23 mouse cellular contexts compared by ENCODE assay signal in genomic region chr17:7262620-7263019, GRCm38 (mm10).
A peak's percentile ranks its signal among the peaks of the same experiment; 100 is the strongest.
DNase-seq lines count a peak whose midpoint lies in the region; ATAC-seq and TF ChIP-seq lines count a peak whose summit lies in the region.
"Had no signal": no experiment of that assay in that cellular context is flagged by ENCODE, and none has a peak within 500 bp of the region (broad histone marks: within the 10 kb centered on the region; RNA-seq: fewer than 3 reads in every experiment).

No protein-coding gene starts in this region.

- 83% methylated on average over 4 of the region's 4 CpGs for WGBS in heart, embryonic 13.5 days
- 87% methylated on average over 4 of the region's 4 CpGs for WGBS in heart, embryonic 12.5 days
- 24% methylated on average over 4 of the region's 4 CpGs for WGBS in kidney, embryonic 14.5 days
- WGBS in kidney, postnatal 0 days = 43% methylated on average over 4 of the region's 4 CpGs

- no peak for DNase-seq in kidney, postnatal 25 days
- peak; percentile 68 for DNase-seq in kidney, postnatal 0 days (ENCODE audit: low spot score)
- no peak for DNase-seq in kidney, postnatal 36 days
- DNase-seq: adrenal gland, postnatal 10 days; adrenal gland, postnatal 36 days; B cell, adult 2 months; cerebellum, adult 18-20 months; cerebellum, adult 9-10 months; cerebellum, postnatal 14 days; forebrain, postnatal 0 days; gastrocnemius, adult 2 months; gastrocnemius, postnatal 14 days; heart, adult 11 months; heart, postnatal 14 days had no signal

- no peak for TF ChIP-seq CTCF in kidney, postnatal 0 days (IDR thresholded peaks at IDR 0.05; ENCODE audit: low read depth)

- no peak overlapping the region for H3K4me3 ChIP-seq in heart, embryonic 13.5 days
- H3K4me3 ChIP-seq in heart, embryonic 12.5 days = no peak overlapping the region
- no peak overlapping the region for H3K4me3 ChIP-seq in kidney, embryonic 14.5 days (ENCODE audit: low read length)
- H3K4me3 ChIP-seq in kidney, postnatal 0 days (replicated peaks; ENCODE audit: low read depth, low read length) = no peak overlapping the region
- H3K4me3 ChIP-seq: gastrocnemius, adult 2 months; hindbrain, embryonic 12.5 days; hindbrain, embryonic 15.5 days had no signal

- H3K4me2 ChIP-seq in heart, embryonic 13.5 days = no peak overlapping the region
- no peak overlapping the region for H3K4me2 ChIP-seq in heart, embryonic 12.5 days
- H3K4me2 ChIP-seq in kidney, embryonic 14.5 days (replicated peaks; ENCODE audit: low read depth, low read length) = no peak overlapping the region
- H3K4me2 ChIP-seq in kidney, postnatal 0 days (ENCODE audit: low read length) = no peak overlapping the region
- H3K4me2 ChIP-seq: hindbrain, embryonic 12.5 days; hindbrain, embryonic 15.5 days had no signal

- peaks cover 95% of the 10 kb centered on the region for H3K4me1 ChIP-seq in heart, embryonic 13.5 days
- H3K4me1 ChIP-seq in heart, embryonic 12.5 days (replicated peaks) = peaks cover 77% of the 10 kb centered on the region
- H3K4me1 ChIP-seq in kidney, embryonic 14.5 days (ENCODE audit: control insufficient read depth, insufficient read depth, low read length) = peaks cover 42% of the 10 kb centered on the region
- H3K4me1 ChIP-seq in kidney, postnatal 0 days (replicated peaks; ENCODE audit: insufficient read depth, low read length) = peaks cover 24% of the 10 kb centered on the region

- no peaks in the 10 kb centered on the region for H3K9me3 ChIP-seq in heart, embryonic 13.5 days
- H3K9me3 ChIP-seq in heart, embryonic 12.5 days (replicated peaks) = no peaks in the 10 kb centered on the region
- H3K9me3 ChIP-seq in kidney, embryonic 14.5 days (ENCODE audit: control insufficient read depth, low read length) = no peaks in the 10 kb centered on the region
- H3K9me3 ChIP-seq in kidney, postnatal 0 days (replicated peaks; ENCODE audit: low read length) = no peaks in the 10 kb centered on the region
- H3K9me3 ChIP-seq: hindbrain, embryonic 12.5 days; hindbrain, embryonic 15.5 days had no signal

- no peaks in the 10 kb centered on the region for H3K27me3 ChIP-seq in heart, embryonic 13.5 days (replicated peaks)
- H3K27me3 ChIP-seq in heart, embryonic 12.5 days (replicated peaks) = no peaks in the 10 kb centered on the region
- H3K27me3 ChIP-seq in kidney, embryonic 14.5 days (ENCODE audit: control insufficient read depth, insufficient read depth, low read length) = no peaks in the 10 kb centered on the region
- H3K27me3 ChIP-seq in kidney, postnatal 0 days (ENCODE audit: insufficient read depth, low read length) = no peaks in the 10 kb centered on the region
- H3K27me3 ChIP-seq: CH12.LX; hindbrain, embryonic 12.5 days; hindbrain, embryonic 15.5 days; Patski had no signal

- peak overlapping the region; percentile 77 for H3K27ac ChIP-seq in heart, embryonic 13.5 days (replicated peaks)
- no peak overlapping the region for H3K27ac ChIP-seq in heart, embryonic 12.5 days (ENCODE audit: poor library complexity, severe bottlenecking)
- H3K27ac ChIP-seq in kidney, embryonic 14.5 days (ENCODE audit: low read depth, low read length) = no peak overlapping the region
- H3K27ac ChIP-seq in kidney, postnatal 0 days = no peak overlapping the region
- H3K27ac ChIP-seq: gastrocnemius, adult 2 months had no signal

- no peak for ATAC-seq in heart, embryonic 13.5 days (ENCODE audit: extremely low read depth, insufficient number of reproducible peaks, low FRiP score, low TSS enrichment)
- no peak for ATAC-seq in heart, embryonic 12.5 days (ENCODE audit: insufficient number of reproducible peaks, low FRiP score)
- peak; percentile 36; the same call in 1 of the 2 replicates for ATAC-seq in kidney, embryonic 14.5 days (ENCODE audit: low FRiP score, low TSS enrichment)
- ATAC-seq in kidney, postnatal 0 days (replicated peaks; ENCODE audit: low FRiP score, low read depth) = no peak
- ATAC-seq: forebrain, embryonic 14.5 days; forebrain, postnatal 0 days had no signal

- no peak overlapping the region for H3K9ac ChIP-seq in heart, embryonic 13.5 days
- H3K9ac ChIP-seq in heart, embryonic 12.5 days = no peak overlapping the region
- H3K9ac ChIP-seq in kidney, embryonic 14.5 days (ENCODE audit: low read depth, low read length) = no peak overlapping the region
- H3K9ac ChIP-seq in kidney, postnatal 0 days (ENCODE audit: low read depth, low read length) = no peak overlapping the region
- H3K9ac ChIP-seq: forebrain, postnatal 0 days; hindbrain, embryonic 12.5 days; hindbrain, embryonic 15.5 days had no signal

- H3K36me3 ChIP-seq in heart, embryonic 13.5 days = peaks cover 38% of the 10 kb centered on the region
- H3K36me3 ChIP-seq in heart, embryonic 12.5 days = peaks cover 33% of the 10 kb centered on the region
- no peaks in the 10 kb centered on the region; the same call in 1 of the 2 replicates for H3K36me3 ChIP-seq in kidney, embryonic 14.5 days (ENCODE audit: control insufficient read depth, insufficient read depth, low read length)
- no peaks in the 10 kb centered on the region for H3K36me3 ChIP-seq in kidney, postnatal 0 days (ENCODE audit: insufficient read depth, low read length)
- H3K36me3 ChIP-seq: G1E; hindbrain, embryonic 15.5 days had no signal
